Comparison of ENCODE assay signal across 19 mouse cellular contexts in genomic region chr14:60856913-60857300, GRCm38 (mm10).
DNase-seq lines count a peak whose midpoint lies in the region; ATAC-seq and TF ChIP-seq lines count a peak whose summit lies in the region.
"Had no signal": no experiment of that assay in that cellular context is flagged by ENCODE, and none has a peak within 500 bp of the region (broad histone marks: within the 10 kb centered on the region; RNA-seq: fewer than 3 reads in every experiment).

No protein-coding gene starts in this region.

- H3K27me3 ChIP-seq in heart, embryonic 13.5 days (replicated peaks) = no peaks in the 10 kb centered on the region
- H3K27me3 ChIP-seq in kidney, postnatal 0 days (ENCODE audit: insufficient read depth, low read length) = no peaks in the 10 kb centered on the region
- no peaks in the 10 kb centered on the region for H3K27me3 ChIP-seq in intestine, postnatal 0 days (replicated peaks; ENCODE audit: control insufficient read depth, insufficient read depth, low read length)
- H3K27me3 ChIP-seq in stomach, embryonic 16.5 days (ENCODE audit: control insufficient read depth, insufficient read depth, low read length) = no peaks in the 10 kb centered on the region
- H3K27me3 ChIP-seq: limb, embryonic 15.5 days; neural tube, embryonic 15.5 days had no signal

- H3K4me2 ChIP-seq in heart, embryonic 13.5 days = peak overlapping the region; percentile 37
- no peak overlapping the region for H3K4me2 ChIP-seq in kidney, postnatal 0 days (ENCODE audit: low read length)
- H3K4me2 ChIP-seq in intestine, postnatal 0 days (replicated peaks; ENCODE audit: low read depth) = no peak overlapping the region
- no peak overlapping the region for H3K4me2 ChIP-seq in stomach, embryonic 16.5 days (ENCODE audit: low read depth, low read length)
- H3K4me2 ChIP-seq: limb, embryonic 15.5 days; neural tube, embryonic 15.5 days had no signal

- no peak for TF ChIP-seq CTCF in kidney, postnatal 0 days (IDR thresholded peaks at IDR 0.05; ENCODE audit: low read depth)
- TF ChIP-seq CTCF in intestine, postnatal 0 days (IDR thresholded peaks at IDR 0.05; ENCODE audit: low read depth) = no peak
- TF ChIP-seq CTCF in layer of hippocampus, adult 2 months (conservative IDR thresholded peaks at IDR 0.05) = no peak

- intact Hi-C loops in heart, postnatal 25 days (cut with DNase I) = no loop called here

- no peaks in the 10 kb centered on the region for H3K9me3 ChIP-seq in heart, embryonic 13.5 days
- no peaks in the 10 kb centered on the region for H3K9me3 ChIP-seq in kidney, postnatal 0 days (replicated peaks; ENCODE audit: low read length)
- H3K9me3 ChIP-seq in intestine, postnatal 0 days (ENCODE audit: control insufficient read depth) = no peaks in the 10 kb centered on the region
- H3K9me3 ChIP-seq in stomach, embryonic 16.5 days (replicated peaks; ENCODE audit: control insufficient read depth, low read length) = no peaks in the 10 kb centered on the region
- H3K9me3 ChIP-seq: limb, embryonic 15.5 days; neural tube, embryonic 15.5 days had no signal

- 29% methylated on average over 7 of the region's 7 CpGs for WGBS in heart, embryonic 13.5 days
- 27% methylated on average over 7 of the region's 7 CpGs for WGBS in kidney, postnatal 0 days
- 49% methylated on average over 7 of the region's 7 CpGs for WGBS in intestine, postnatal 0 days
- 35% methylated on average over 7 of the region's 7 CpGs for WGBS in stomach, embryonic 16.5 days

- DNase-seq in heart, postnatal 25 days (ENCODE audit: low spot score) = no peak
- DNase-seq in kidney, postnatal 0 days (ENCODE audit: low spot score) = peak; percentile 53
- DNase-seq in kidney, postnatal 14 days = no peak
- no peak for DNase-seq in layer of hippocampus, adult 2 months (ENCODE audit: low spot score in 2 of 2)
- DNase-seq: adrenal gland, postnatal 14 days; cerebellum, adult 11-12 months; cerebellum, postnatal 25 days; kidney, adult 8-10 months; layer of hippocampus, adult 9-11 months; midbrain, embryonic 14.5 days had no signal

- peaks cover 12% of the 10 kb centered on the region for H3K36me3 ChIP-seq in heart, embryonic 13.5 days
- no peaks in the 10 kb centered on the region for H3K36me3 ChIP-seq in kidney, postnatal 0 days (ENCODE audit: insufficient read depth, low read length)
- H3K36me3 ChIP-seq in intestine, postnatal 0 days (ENCODE audit: control insufficient read depth, insufficient read depth) = no peaks in the 10 kb centered on the region; the same call in 1 of the 2 replicates
- 0 out of 2 replicates have a peak, but pooled peaks cover 2% of the 10 kb centered on the region for H3K36me3 ChIP-seq in stomach, embryonic 16.5 days (ENCODE audit: control insufficient read depth, insufficient read depth, low read length)

- H3K4me3 ChIP-seq in heart, embryonic 13.5 days = no peak overlapping the region
- no peak overlapping the region for H3K4me3 ChIP-seq in kidney, postnatal 0 days (replicated peaks; ENCODE audit: low read depth, low read length)
- H3K4me3 ChIP-seq in intestine, postnatal 0 days (ENCODE audit: low read depth, low read length) = no peak overlapping the region
- H3K4me3 ChIP-seq in stomach, embryonic 16.5 days (replicated peaks; ENCODE audit: low read length) = no peak overlapping the region
- no peak overlapping the region for H3K4me3 ChIP-seq in layer of hippocampus, adult 2 months
- H3K4me3 ChIP-seq: erythroblast, embryonic 14.5 days; limb, embryonic 15.5 days; myocyte; neural tube, embryonic 15.5 days had no signal

- peak overlapping the region; percentile 76 for H3K27ac ChIP-seq in heart, embryonic 13.5 days (replicated peaks)
- H3K27ac ChIP-seq in kidney, postnatal 0 days = peak overlapping the region; percentile 40; the same call in 1 of the 2 replicates
- H3K27ac ChIP-seq in intestine, postnatal 0 days (ENCODE audit: low read depth, low read length) = 0 out of 2 replicates have a peak overlapping the region, but pooled peaks have one; percentile 15
- H3K27ac ChIP-seq in stomach, embryonic 16.5 days (ENCODE audit: low read length) = peak overlapping the region; percentile 71
- no peak overlapping the region for H3K27ac ChIP-seq in layer of hippocampus, adult 2 months
- H3K27ac ChIP-seq: limb, embryonic 15.5 days; neural tube, embryonic 15.5 days had no signal

- ATAC-seq in heart, embryonic 13.5 days (ENCODE audit: extremely low read depth, insufficient number of reproducible peaks, low FRiP score, low TSS enrichment) = no peak
- no peak for ATAC-seq in kidney, postnatal 0 days (replicated peaks; ENCODE audit: low FRiP score, low read depth)
- ATAC-seq in intestine, postnatal 0 days = no peak
- no peak; the same call in 1 of the 2 replicates for ATAC-seq in stomach, embryonic 16.5 days (ENCODE audit: insufficient read depth, low FRiP score)
- ATAC-seq: forebrain, embryonic 14.5 days; hindbrain, embryonic 16.5 days had no signal

- H3K4me1 ChIP-seq in heart, embryonic 13.5 days = peaks cover 48% of the 10 kb centered on the region
- H3K4me1 ChIP-seq in kidney, postnatal 0 days (replicated peaks; ENCODE audit: insufficient read depth, low read length) = 0 out of 2 replicates have a peak, but pooled peaks cover 5% of the 10 kb centered on the region
- no peaks in the 10 kb centered on the region for H3K4me1 ChIP-seq in intestine, postnatal 0 days (replicated peaks; ENCODE audit: control insufficient read depth, insufficient read depth, low read length)
- H3K4me1 ChIP-seq in stomach, embryonic 16.5 days (ENCODE audit: control insufficient read depth, insufficient read depth, low read length) = peaks cover 7% of the 10 kb centered on the region
- H3K4me1 ChIP-seq: limb, embryonic 15.5 days; neural tube, embryonic 15.5 days had no signal

- H3K9ac ChIP-seq in heart, embryonic 13.5 days = 0 out of 2 replicates have a peak overlapping the region, but pooled peaks have one; percentile 29
- H3K9ac ChIP-seq in kidney, postnatal 0 days (ENCODE audit: low read depth, low read length) = no peak overlapping the region
- H3K9ac ChIP-seq in intestine, postnatal 0 days (ENCODE audit: low read depth, low read length) = no peak overlapping the region
- no peak overlapping the region for H3K9ac ChIP-seq in stomach, embryonic 16.5 days (ENCODE audit: low read length)
- H3K9ac ChIP-seq: limb, embryonic 15.5 days; neural tube, embryonic 15.5 days had no signal
